Mouse (Mus musculus): Measurements from ENCODE around the gene Mmp14. TPM values are rescaled to one million over a fixed set of nuclear protein-coding genes. Genes with fewer than 3 reads are reported as not detected.

Gene Mmp14
- polyA plus RNA-seq, 1 experiment: 20.3 TPM

GRCm38 (mm10) chr14:54443196-54443595 is 11.8 kb downstream of the Mmp14 start:
- Histone ChIP-seq H3K4me1 (peaks cover 29% of the 10 kb centered on the region), H3K36me3 (replicated peaks; ENCODE audit: low read length) (no peaks in the 10 kb centered on the region), H3K27me3 (replicated peaks) (peaks cover 47% of the 10 kb centered on the region), H3K9me3 (no peaks in the 10 kb centered on the region), H3K4me3 (replicated peaks) (no peak overlapping the region)
- no peak for TF ChIP-seq FLI1 (IDR thresholded peaks at IDR 0.05; ENCODE audit: low read length)
- TF ChIP-seq GATA1 (IDR thresholded peaks at IDR 0.05; ENCODE audit: borderline replicate concordance, low read length): no peak

DNA sequence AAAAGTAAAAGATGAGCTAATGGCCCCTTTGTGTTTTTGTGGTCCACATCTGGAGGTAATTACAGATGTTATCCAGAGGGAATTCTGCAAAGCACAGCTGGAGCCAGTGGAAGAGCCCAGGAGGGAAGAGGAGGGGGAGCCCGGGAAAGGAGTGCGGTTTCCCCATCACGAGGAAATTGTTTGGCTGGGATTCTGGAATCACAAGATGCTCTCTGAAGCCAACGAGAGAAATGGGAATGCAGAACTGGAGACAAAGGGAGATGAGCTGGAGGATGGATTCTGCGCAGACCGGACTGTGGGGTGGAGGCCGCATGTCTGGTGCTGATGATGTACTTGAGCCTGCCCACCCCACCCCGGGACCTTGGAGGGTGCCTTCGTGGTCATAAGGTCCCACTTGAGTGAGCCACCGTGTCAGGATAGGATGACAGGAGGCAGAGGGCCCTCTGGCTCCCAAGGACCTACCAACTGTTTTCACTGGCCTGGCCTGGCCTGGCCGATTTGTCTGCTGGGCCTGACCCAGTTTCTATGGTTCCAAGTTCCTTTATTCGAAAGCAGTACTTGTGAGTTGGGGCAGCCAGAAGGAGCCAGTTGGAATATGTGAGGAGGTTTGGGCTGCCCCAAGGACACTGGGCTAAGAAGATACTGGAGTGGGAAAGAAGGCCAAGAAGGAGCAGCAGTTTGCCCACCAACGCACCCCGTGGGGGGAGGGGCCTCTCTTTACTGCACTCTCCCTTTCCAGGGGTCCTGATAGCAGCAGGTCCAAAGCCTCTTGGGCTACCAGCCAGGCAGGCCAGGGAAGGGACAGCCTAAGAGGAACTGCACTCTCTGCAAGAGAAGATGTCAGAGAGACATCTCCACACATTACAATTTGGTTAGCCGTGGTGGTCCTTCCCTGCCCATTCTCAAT is 12.6 kb downstream of the Mmp14 start:
- TF ChIP-seq GATA1 (IDR thresholded peaks at IDR 0.05; ENCODE audit: borderline replicate concordance, low read length): no peak
- no peak for TF ChIP-seq FLI1 (IDR thresholded peaks at IDR 0.05; ENCODE audit: low read length)
- Histone ChIP-seq H3K4me1 (peaks cover 36% of the 10 kb centered on the region), H3K27me3 (replicated peaks) (peaks cover 41% of the 10 kb centered on the region), H3K36me3 (replicated peaks; ENCODE audit: low read length) (no peaks in the 10 kb centered on the region), H3K4me3 (replicated peaks) (no peak overlapping the region), H3K9me3 (no peaks in the 10 kb centered on the region)

DNA sequence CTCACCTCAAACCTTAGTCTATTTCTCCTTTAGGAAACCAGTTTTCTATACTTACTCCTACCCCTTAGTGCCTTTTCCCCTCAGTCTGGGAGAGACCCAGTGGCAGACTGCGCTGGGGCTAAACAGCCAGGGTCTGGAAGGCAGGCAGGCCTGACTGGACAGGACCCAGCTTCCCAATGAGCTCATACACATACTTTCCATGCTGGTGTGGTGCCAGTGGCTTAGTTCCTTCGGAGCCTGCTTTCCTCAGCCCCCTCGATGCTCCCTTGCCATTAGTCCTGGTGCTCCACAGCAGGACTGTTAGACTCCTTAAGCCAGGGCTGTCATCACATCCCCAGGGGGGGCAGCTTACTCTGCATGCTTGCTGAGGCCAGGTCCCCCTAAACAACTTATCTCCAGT is 14.1 kb downstream of the Mmp14 start:
- peaks cover 41% of the 10 kb centered on the region for H3K4me1 ChIP-seq
- no peak overlapping the region for H3K4me3 ChIP-seq (replicated peaks)
- H3K9me3 ChIP-seq: no peaks in the 10 kb centered on the region
- peaks cover 26% of the 10 kb centered on the region for H3K27me3 ChIP-seq (replicated peaks)
- TF ChIP-seq GATA1 (IDR thresholded peaks at IDR 0.05; ENCODE audit: borderline replicate concordance, low read length) (no peak), FLI1 (IDR thresholded peaks at IDR 0.05; ENCODE audit: low read length) (no peak)
- H3K36me3 ChIP-seq (replicated peaks; ENCODE audit: low read length): no peaks in the 10 kb centered on the region

DNA sequence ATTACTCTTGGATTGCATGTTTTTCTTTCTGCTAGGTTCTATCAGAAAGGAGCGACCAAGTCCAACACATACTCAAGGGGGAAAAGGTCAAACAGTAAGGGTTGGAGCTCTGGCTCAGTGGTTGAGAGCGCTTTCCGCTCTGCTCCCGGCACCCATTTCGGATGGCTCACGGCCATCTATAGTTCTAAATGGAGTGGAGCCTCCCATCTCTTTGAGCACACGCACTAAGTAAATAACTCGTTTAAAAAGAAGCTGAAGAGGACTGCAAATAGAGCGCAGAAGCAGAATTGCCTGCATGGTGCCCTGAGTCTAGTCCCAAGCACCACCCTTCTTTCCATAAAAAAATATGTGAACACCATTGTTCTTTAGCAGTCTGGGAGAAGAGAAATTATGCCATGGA is 22.2 kb downstream of the Mmp14 start:
- no peaks in the 10 kb centered on the region for H3K36me3 ChIP-seq (replicated peaks; ENCODE audit: low read length)
- peaks cover 3% of the 10 kb centered on the region; the same call in 1 of the 2 replicates for H3K9me3 ChIP-seq
- H3K4me1 ChIP-seq: peaks cover 9% of the 10 kb centered on the region
- TF ChIP-seq FLI1 (IDR thresholded peaks at IDR 0.05; ENCODE audit: low read length) (no peak), GATA1 (IDR thresholded peaks at IDR 0.05; ENCODE audit: borderline replicate concordance, low read length) (no peak)
- peaks cover 11% of the 10 kb centered on the region for H3K27me3 ChIP-seq (replicated peaks)
- H3K4me3 ChIP-seq (replicated peaks): no peak overlapping the region

- no peak for TF ChIP-seq GATA1 (IDR thresholded peaks at IDR 0.05; ENCODE audit: borderline replicate concordance, low read length)
- no peak for TF ChIP-seq FLI1 (IDR thresholded peaks at IDR 0.05; ENCODE audit: low read length)
- H3K4me3 ChIP-seq (replicated peaks): no peak overlapping the region
- peaks cover 11% of the 10 kb centered on the region for H3K27me3 ChIP-seq (replicated peaks)
- H3K4me1 ChIP-seq: no peaks in the 10 kb centered on the region
- H3K9me3 ChIP-seq: peaks cover 3% of the 10 kb centered on the region; the same call in 1 of the 2 replicates
- no peaks in the 10 kb centered on the region for H3K36me3 ChIP-seq (replicated peaks; ENCODE audit: low read length)
Measured at GRCm38 (mm10) chr14:54454669-54455528, 23.5 kb downstream of the Mmp14 start.

- Histone ChIP-seq H3K27me3 (replicated peaks) (peaks cover 9% of the 10 kb centered on the region), H3K9me3 (peaks cover 3% of the 10 kb centered on the region; the same call in 1 of the 2 replicates), H3K4me3 (replicated peaks) (no peak overlapping the region), H3K36me3 (replicated peaks; ENCODE audit: low read length) (no peaks in the 10 kb centered on the region), H3K4me1 (no peaks in the 10 kb centered on the region; the same call in 1 of the 2 replicates)
- TF ChIP-seq FLI1 (IDR thresholded peaks at IDR 0.05; ENCODE audit: low read length) (no peak), GATA1 (IDR thresholded peaks at IDR 0.05; ENCODE audit: borderline replicate concordance, low read length) (no peak)
Measured at GRCm38 (mm10) chr14:54457907-54458569, 26.6 kb downstream of the Mmp14 start.

GRCm38 (mm10) chr14:54462146-54462545 is 30.7 kb downstream of the Mmp14 start:
- no peak overlapping the region for H3K4me3 ChIP-seq (replicated peaks)
- TF ChIP-seq GATA1 (IDR thresholded peaks at IDR 0.05; ENCODE audit: borderline replicate concordance, low read length) (no peak), FLI1 (IDR thresholded peaks at IDR 0.05; ENCODE audit: low read length) (no peak)

DNA sequence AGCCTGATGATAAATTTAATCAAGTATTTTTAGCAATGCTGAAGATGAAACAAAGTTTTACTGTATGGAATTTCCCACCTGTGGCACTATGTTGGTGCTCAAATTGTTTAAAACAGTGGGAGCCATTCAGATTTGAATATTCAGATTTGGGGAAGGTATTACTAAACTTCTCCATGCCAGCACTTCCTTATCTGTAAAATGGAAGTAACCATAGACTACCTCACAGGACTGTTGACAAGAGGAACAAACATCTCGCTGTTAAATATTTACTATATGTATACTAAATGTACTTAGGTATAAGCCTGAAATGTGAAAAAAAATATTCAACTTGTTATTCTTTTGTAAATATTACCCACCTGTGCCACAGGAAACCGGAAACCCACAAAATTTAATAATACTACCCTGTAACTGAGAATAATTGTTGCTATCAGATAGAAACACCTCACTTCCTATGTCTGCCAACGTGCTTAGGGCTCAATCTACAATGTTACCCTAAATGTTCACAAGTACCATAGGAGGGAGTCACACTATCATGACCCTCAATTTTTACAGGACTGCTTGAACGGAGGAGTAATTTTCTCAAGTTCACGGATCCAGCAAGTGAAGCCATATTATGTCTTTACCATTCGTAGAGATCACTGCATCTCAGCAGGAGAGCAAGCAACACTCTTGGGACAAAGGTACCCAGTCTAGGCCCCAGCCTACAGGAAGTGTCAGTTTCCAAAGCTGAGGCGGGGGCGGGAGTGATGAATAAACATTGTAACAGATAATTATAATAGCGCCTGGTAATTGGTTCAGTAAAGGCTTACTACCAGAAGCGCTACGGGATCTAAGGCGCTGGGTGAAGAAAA is 31.9 kb downstream of the Mmp14 start:
- H3K4me1 ChIP-seq: peaks cover 35% of the 10 kb centered on the region
- TF ChIP-seq FLI1 (IDR thresholded peaks at IDR 0.05; ENCODE audit: low read length) (no peak; the same call in 1 of the 2 replicates), GATA1 (IDR thresholded peaks at IDR 0.05; ENCODE audit: borderline replicate concordance, low read length) (no peak)
- peak overlapping the region; percentile 99 for H3K4me3 ChIP-seq (replicated peaks)
- H3K36me3 ChIP-seq (replicated peaks; ENCODE audit: low read length): peaks cover 30% of the 10 kb centered on the region
- no peaks in the 10 kb centered on the region for H3K27me3 ChIP-seq (replicated peaks)
- no peaks in the 10 kb centered on the region for H3K9me3 ChIP-seq

More at GRCm38 (mm10) chr14:54462146-54462545, 30.7 kb downstream of the Mmp14 start:
- Histone ChIP-seq H3K4me1 (peaks cover 25% of the 10 kb centered on the region), H3K27me3 (replicated peaks) (no peaks in the 10 kb centered on the region), H3K9me3 (peaks cover 3% of the 10 kb centered on the region; the same call in 1 of the 2 replicates), H3K36me3 (replicated peaks; ENCODE audit: low read length) (peaks cover 18% of the 10 kb centered on the region)
